Mouse (Mus musculus) CD4-positive, CD25-positive, alpha-beta regulatory T cell, adult 4 months (primary cell): Measurements from ENCODE around the gene Galnt6. TPM values are rescaled to one million over a fixed set of nuclear protein-coding genes. Genes with fewer than 3 reads are reported as not detected.
"Not testable (repeated sequence)": the region's sequence is repeated elsewhere in the genome, so short reads cannot be mapped to it uniquely, and the experiment has no call there.

ENCODE experiments used
- ATAC-seq: one replicate; pipeline ENCODE4 v1.8.0; 2017
- polyA plus RNA-seq, 2 experiments: library from polyadenylated mRNA; unstranded; fragments of 100-300 nt; shearing (Covaris generic); gene quantifications; one replicate each; pipeline ENCODE4 v1.2.1; 2017

The Galnt6 gene
- 100 to 1,000 TPM in 1 of 2 experiments, 10 to 100 TPM in 1; 63.9 to 105 TPM for polyA plus RNA-seq

- no peak for ATAC-seq
Observed at GRCm38 (mm10) chr15:100729281-100729985, at the start of gene Galnt6. Galnt6 (minus strand) TSS chr15:100729376.

GRCm38 (mm10) chr15:100777020-100778016 is 48.1 kb upstream of the Galnt6 start:
- no peak for ATAC-seq

GRCm38 (mm10) chr15:100776424-100776823 is 47.2 kb upstream of the Galnt6 start:
- no peak for ATAC-seq

- no peak for ATAC-seq
Observed at GRCm38 (mm10) chr15:100775189-100776166, 46.3 kb upstream of the Galnt6 start.

GRCm38 (mm10) chr15:100773859-100774258 is 44.7 kb upstream of the Galnt6 start:
- ATAC-seq = not testable (repeated sequence)

GRCm38 (mm10) chr15:100772685-100773084 is 43.5 kb upstream of the Galnt6 start:
- ATAC-seq = no peak

- ATAC-seq = no peak
Observed at GRCm38 (mm10) chr15:100770338-100770737, 41.2 kb upstream of the Galnt6 start.

GRCm38 (mm10) chr15:100769023-100769422 is 39.8 kb upstream of the Galnt6 start:
- not testable (repeated sequence) for ATAC-seq

- no peak for ATAC-seq
Observed at GRCm38 (mm10) chr15:100767851-100768250, 38.7 kb upstream of the Galnt6 start.

- no peak for ATAC-seq
Observed at GRCm38 (mm10) chr15:100766826-100767225, 37.6 kb upstream of the Galnt6 start.

GRCm38 (mm10) chr15:100764163-100764951 is 35.2 kb upstream of the Galnt6 start:
- no peak for ATAC-seq

- ATAC-seq = no peak
Observed at GRCm38 (mm10) chr15:100762649-100763048, 33.5 kb upstream of the Galnt6 start.

- peak; percentile 92 for ATAC-seq
Observed at GRCm38 (mm10) chr15:100761419-100762185, 32.4 kb upstream of the Galnt6 start, which contains the start of gene Slc4a8. Slc4a8 (plus strand) TSS chr15:100761747.

GRCm38 (mm10) chr15:100761036-100761418 is 31.9 kb upstream of the Galnt6 start:
- peak; percentile 56 for ATAC-seq

- no peak for ATAC-seq
Observed at GRCm38 (mm10) chr15:100759286-100759685, 30.1 kb upstream of the Galnt6 start.

GRCm38 (mm10) chr15:100757527-100757978 is 28.4 kb upstream of the Galnt6 start:
- peak; percentile 11 for ATAC-seq

GRCm38 (mm10) chr15:100755881-100756624 is 26.9 kb upstream of the Galnt6 start:
- ATAC-seq = no peak

- no peak for ATAC-seq
Observed at GRCm38 (mm10) chr15:100755498-100755859, 26.3 kb upstream of the Galnt6 start.

GRCm38 (mm10) chr15:100754805-100755497 is 25.8 kb upstream of the Galnt6 start:
- peak; percentile 70 for ATAC-seq
